Mouse (Mus musculus): ENCODE measurements around the gene Myh6.
"Not testable (repeated sequence)": the region's sequence is repeated elsewhere in the genome, so short reads cannot be mapped to it uniquely, and the experiment has no call there.

The Myh6 gene

GRCm38 (mm10) chr14:54995457-54996138 lies 28.9 kb upstream of the Myh6 start:
- in situ Hi-C loops (cut with MboI; ENCODE audit: unreplicated experiment in 2 of 2), result no loop called here

- in situ Hi-C loops (cut with MboI; ENCODE audit: unreplicated experiment in 2 of 2), result no loop called here
Measured at GRCm38 (mm10) chr14:54994869-54995186, 28.1 kb upstream of the Myh6 start.

GRCm38 (mm10) chr14:54994136-54994868 lies 27.6 kb upstream of the Myh6 start, which contains the start of gene Myh7:
Gene Myh7, minus strand, starts transcription at chr14:54994626.
- in situ Hi-C loops (cut with MboI; ENCODE audit: unreplicated experiment in 2 of 2), result no loop called here

GRCm38 (mm10) chr14:54993636-54994035 lies 26.9 kb upstream of the Myh6 start:
- in situ Hi-C loops (cut with MboI; ENCODE audit: unreplicated experiment in 2 of 2), result no loop called here

- in situ Hi-C loops (cut with MboI; ENCODE audit: unreplicated experiment in 2 of 2), result no loop called here
Measured at GRCm38 (mm10) chr14:54992196-54992595, 25.5 kb upstream of the Myh6 start.

- in situ Hi-C loops (cut with MboI; ENCODE audit: unreplicated experiment in 2 of 2), result no loop called here
Measured at GRCm38 (mm10) chr14:54989886-54990441, 23.2 kb upstream of the Myh6 start.

GRCm38 (mm10) chr14:54988882-54989281 lies 22.2 kb upstream of the Myh6 start:
- in situ Hi-C loops (cut with MboI; ENCODE audit: unreplicated experiment in 2 of 2), result no loop called here

GRCm38 (mm10) chr14:54988350-54988874 lies 21.7 kb upstream of the Myh6 start:
- in situ Hi-C loops (cut with MboI; ENCODE audit: unreplicated experiment in 2 of 2), result not testable (repeated sequence)

- in situ Hi-C loops (cut with MboI; ENCODE audit: unreplicated experiment in 2 of 2), result no loop called here
Measured at GRCm38 (mm10) chr14:54981934-54982333, 15.2 kb upstream of the Myh6 start.

- in situ Hi-C loops (cut with MboI; ENCODE audit: unreplicated experiment in 2 of 2), result no loop called here
Measured at GRCm38 (mm10) chr14:54978664-54979063, 11.9 kb upstream of the Myh6 start.

- in situ Hi-C loops (cut with MboI; ENCODE audit: unreplicated experiment in 2 of 2), result no loop called here
Measured at GRCm38 (mm10) chr14:54976633-54977032, 9.9 kb upstream of the Myh6 start, which contains the start of gene Gm17428. Gene Gm17428, plus strand, starts transcription at chr14:54976933.

- in situ Hi-C loops (cut with MboI; ENCODE audit: unreplicated experiment in 2 of 2), result no loop called here
Measured at GRCm38 (mm10) chr14:54974068-54974791, 7.5 kb upstream of the Myh6 start.

- in situ Hi-C loops (cut with MboI; ENCODE audit: unreplicated experiment in 2 of 2), result not testable (repeated sequence)
Measured at GRCm38 (mm10) chr14:54972786-54973185, 6.1 kb upstream of the Myh6 start.

GRCm38 (mm10) chr14:54968344-54968743 lies 1.6 kb upstream of the Myh6 start:
- in situ Hi-C loops (cut with MboI; ENCODE audit: unreplicated experiment in 2 of 2), result no loop called here

- in situ Hi-C loops (cut with MboI; ENCODE audit: unreplicated experiment in 2 of 2), result no loop called here
Measured at GRCm38 (mm10) chr14:54967874-54968273, 1.1 kb upstream of the Myh6 start.

GRCm38 (mm10) chr14:54965631-54966030 lies 1.1 kb downstream of the Myh6 start:
- in situ Hi-C loops (cut with MboI; ENCODE audit: unreplicated experiment in 2 of 2), result no loop called here

- in situ Hi-C loops (cut with MboI; ENCODE audit: unreplicated experiment in 2 of 2), result no loop called here
Measured at GRCm38 (mm10) chr14:54965044-54965443, 1.7 kb downstream of the Myh6 start.

- in situ Hi-C loops (cut with MboI; ENCODE audit: unreplicated experiment in 2 of 2), result no loop called here
Measured at GRCm38 (mm10) chr14:54963727-54964126, 3.0 kb downstream of the Myh6 start.

GRCm38 (mm10) chr14:54962714-54963113 lies 4.0 kb downstream of the Myh6 start:
- in situ Hi-C loops (cut with MboI; ENCODE audit: unreplicated experiment in 2 of 2), result no loop called here

- in situ Hi-C loops (cut with MboI; ENCODE audit: unreplicated experiment in 2 of 2), result no loop called here
Measured at GRCm38 (mm10) chr14:54961487-54961886, 5.2 kb downstream of the Myh6 start.

- in situ Hi-C loops (cut with MboI; ENCODE audit: unreplicated experiment in 2 of 2), result no loop called here
Measured at GRCm38 (mm10) chr14:54960769-54961168, 6.0 kb downstream of the Myh6 start.
